Mouse (Mus musculus) MEL (cell line): Measurements from ENCODE around the gene Whrn.

Source experiments
- CHD2 ChIP-seq: IDR thresholded peaks from 2 replicates; pipeline ENCODE4 v1.6.1; 2011; ENCODE audit warnings: low read length, improper control_type of control experiment
- CTCF ChIP-seq, 3 experiments: IDR thresholded peaks in 2 of 3; conservative IDR thresholded peaks in 1 of 3; 2 replicates each; pipeline ENCODE4 v1.5.1; 2011 to 2012; ENCODE audit warnings: low read length in 3 of 3, low read depth in 2 of 3, mild to moderate bottlenecking in 2 of 3, improper control_type of control experiment in 1 of 3, inconsistent platforms in 1 of 3, mixed read lengths in 1 of 3, moderate library complexity in 1 of 3; ENCODE audit not compliant: control insufficient read depth in 1 of 3, insufficient read depth in 1 of 3, poor library complexity in 1 of 3, severe bottlenecking in 1 of 3
- EP300 ChIP-seq, 2 experiments: IDR thresholded peaks; 2 replicates each; pipeline ENCODE4 v1.6.1; 2011; ENCODE audit warnings: improper control_type of control experiment in 2 of 2, low read length in 2 of 2, low read depth in 1 of 2, mild to moderate bottlenecking in 1 of 2
- MAFK ChIP-seq: IDR thresholded peaks from 2 replicates; pipeline ENCODE4 v1.6.1; 2011; ENCODE audit warnings: low read depth, mild to moderate bottlenecking, low read length, improper control_type of control experiment, borderline replicate concordance
- NRF1 ChIP-seq: IDR thresholded peaks from 2 replicates; pipeline ENCODE4 v1.6.1; 2014; ENCODE audit warnings: low read depth, mild to moderate bottlenecking, inconsistent platforms, low read length, improper control_type of control experiment, moderate library complexity; ENCODE audit not compliant: poor library complexity, insufficient read depth, severe bottlenecking
- POLR2A ChIP-seq, 2 experiments: IDR thresholded peaks; 2 replicates each; pipeline ENCODE4 v1.6.1; 2011 to 2012; ENCODE audit warnings: low read length in 2 of 2, mild to moderate bottlenecking in 2 of 2, control low read depth in 1 of 2, improper control_type of control experiment in 1 of 2, low read depth in 1 of 2, moderate library complexity in 1 of 2; ENCODE audit not compliant: control insufficient read depth in 1 of 2, insufficient read depth in 1 of 2, poor library complexity in 1 of 2
- TAL1 ChIP-seq: IDR thresholded peaks from 2 replicates; pipeline ENCODE4 v1.6.1; 2012; ENCODE audit warnings: mild to moderate bottlenecking, inconsistent platforms, low read length, moderate library complexity, mixed read lengths
- TCF12 ChIP-seq: IDR thresholded peaks from 2 replicates; pipeline ENCODE4 v1.6.1; 2014; ENCODE audit warnings: low read depth, mild to moderate bottlenecking, inconsistent platforms, low read length, improper control_type of control experiment, moderate library complexity
- USF1 ChIP-seq: IDR thresholded peaks from 2 replicates; pipeline ENCODE4 v1.6.1; 2014; ENCODE audit warnings: low read depth, mild to moderate bottlenecking, inconsistent platforms, low read length, improper control_type of control experiment, moderate library complexity
- ZMIZ1 ChIP-seq: IDR thresholded peaks from 2 replicates; pipeline ENCODE4 v1.6.1; 2012; ENCODE audit warnings: low read depth, mild to moderate bottlenecking, inconsistent platforms, low read length, improper control_type of control experiment, moderate library complexity

DNA sequence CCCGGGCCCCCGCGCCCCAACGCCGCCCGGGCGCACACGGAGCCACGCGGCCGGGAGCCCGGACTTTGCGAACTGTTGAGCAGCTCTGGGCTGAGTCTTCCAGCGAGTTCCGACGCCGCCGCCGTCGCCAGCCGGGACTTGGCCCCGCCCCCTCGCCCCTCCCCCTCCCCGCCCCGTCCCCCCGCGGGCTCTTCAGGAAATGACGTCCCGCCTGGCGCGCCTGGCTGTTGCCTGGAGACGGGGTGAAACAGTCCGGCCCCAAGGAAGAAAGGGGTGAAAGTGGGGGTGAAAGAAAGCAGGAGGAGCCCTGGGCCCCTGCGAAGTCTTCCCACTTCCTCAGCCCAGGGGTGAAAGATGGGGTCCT is at the start of gene Whrn:
- no peak for TF ChIP-seq CTCF (IDR thresholded peaks at IDR 0.05 in 2 of 3, conservative IDR thresholded peaks at IDR 0.05 in 1 of 3; ENCODE audit: control insufficient read depth in 1 of 3, insufficient read depth in 1 of 3, low read depth in 2 of 3, low read length in 3 of 3, poor library complexity in 1 of 3, severe bottlenecking in 1 of 3)
- TF ChIP-seq NRF1 = no peak
- TF ChIP-seq TCF12 = no peak
- no peak for TF ChIP-seq ZMIZ1
- TF ChIP-seq POLR2A (IDR thresholded peaks at IDR 0.05; ENCODE audit: control insufficient read depth in 1 of 2, insufficient read depth in 1 of 2, low read depth in 1 of 2, low read length in 2 of 2, poor library complexity in 1 of 2) = no peak
- no peak for TF ChIP-seq CHD2
- no peak for TF ChIP-seq MAFK
- TF ChIP-seq EP300 (IDR thresholded peaks at IDR 0.05; ENCODE audit: low read depth in 1 of 2, low read length in 2 of 2) = no peak
- TF ChIP-seq USF1 = no peak
- TF ChIP-seq TAL1 = no peak
